Mouse (Mus musculus) G1E (cell line): ENCODE data around the gene Hoxd9.

ENCODE experiments used
- CTCF ChIP-seq: IDR thresholded peaks from 2 replicates; pipeline ENCODE4 v1.5.1; 2012; ENCODE audit warnings: low read depth, low read length, inconsistent platforms, mixed read lengths
- GATA1 ChIP-seq: IDR thresholded peaks from 2 replicates; pipeline ENCODE4 v1.6.1; 2012; ENCODE audit warnings: borderline replicate concordance, low read length, inconsistent platforms, mixed read lengths
- TAL1 ChIP-seq: conservative IDR thresholded peaks from 2 replicates; pipeline ENCODE4 v1.6.1; 2012; ENCODE audit warnings: low read depth, low read length, inconsistent platforms, mixed read lengths

- TF ChIP-seq CTCF: no peak
- no peak for TF ChIP-seq TAL1
- no peak for TF ChIP-seq GATA1
These were observed 5.3 kb downstream of the Hoxd9 start for GRCm38 (mm10) chr2:74702820-74703219.
